Mouse (Mus musculus): Measurements from ENCODE around the gene Ern1.
"Not testable (repeated sequence)": the region's sequence is repeated elsewhere in the genome, so short reads cannot be mapped to it uniquely, and the experiment has no call there.

Ern1 gene

GRCm38 (mm10) chr11:106481651-106482050, 6.0 kb downstream of the Ern1 start:
- DNase-seq (ENCODE audit: low spot score) = no peak

GRCm38 (mm10) chr11:106480530-106480885, 7.1 kb downstream of the Ern1 start:
- no peak for DNase-seq (ENCODE audit: low spot score)

GRCm38 (mm10) chr11:106479619-106480529, 7.8 kb downstream of the Ern1 start:
- DNase-seq (ENCODE audit: low spot score) = no peak

- no peak for DNase-seq (ENCODE audit: low spot score)
Measured at GRCm38 (mm10) chr11:106478745-106479144, 8.9 kb downstream of the Ern1 start.

- DNase-seq (ENCODE audit: low spot score) = no peak
Measured at GRCm38 (mm10) chr11:106477505-106478160, 10.0 kb downstream of the Ern1 start.

GRCm38 (mm10) chr11:106475309-106475708, 12.3 kb downstream of the Ern1 start:
- DNase-seq (ENCODE audit: low spot score) = no peak

GRCm38 (mm10) chr11:106471629-106472028, 16.0 kb downstream of the Ern1 start:
- DNase-seq (ENCODE audit: low spot score) = no peak

- no peak for DNase-seq (ENCODE audit: low spot score)
Measured at GRCm38 (mm10) chr11:106468509-106468908, 19.1 kb downstream of the Ern1 start.

GRCm38 (mm10) chr11:106465932-106466331, 21.7 kb downstream of the Ern1 start:
- no peak for DNase-seq (ENCODE audit: low spot score)

GRCm38 (mm10) chr11:106465545-106465903, 22.1 kb downstream of the Ern1 start:
- DNase-seq (ENCODE audit: low spot score) = no peak

GRCm38 (mm10) chr11:106464681-106465544, 22.7 kb downstream of the Ern1 start:
- no peak for DNase-seq (ENCODE audit: low spot score)

GRCm38 (mm10) chr11:106463845-106464244, 23.8 kb downstream of the Ern1 start:
- DNase-seq (ENCODE audit: low spot score) = no peak

GRCm38 (mm10) chr11:106462309-106462708, 25.3 kb downstream of the Ern1 start:
- no peak for DNase-seq (ENCODE audit: low spot score)

- peak; percentile 77 for DNase-seq (ENCODE audit: low spot score)
Measured at GRCm38 (mm10) chr11:106461145-106461932, 26.3 kb downstream of the Ern1 start.

GRCm38 (mm10) chr11:106460671-106461070, 27.0 kb downstream of the Ern1 start:
- DNase-seq (ENCODE audit: low spot score) = no peak

GRCm38 (mm10) chr11:106458540-106458939, 29.1 kb downstream of the Ern1 start:
- no peak for DNase-seq (ENCODE audit: low spot score)

- DNase-seq (ENCODE audit: low spot score) = no peak
Measured at GRCm38 (mm10) chr11:106443646-106444045, 44.0 kb downstream of the Ern1 start.

- DNase-seq (ENCODE audit: low spot score) = not testable (repeated sequence)
Measured at GRCm38 (mm10) chr11:106442564-106442963, 45.1 kb downstream of the Ern1 start.

GRCm38 (mm10) chr11:106440318-106440717, 47.3 kb downstream of the Ern1 start:
- no peak for DNase-seq (ENCODE audit: low spot score)

- no peak for DNase-seq (ENCODE audit: low spot score)
Measured at GRCm38 (mm10) chr11:106439355-106439754, 48.3 kb downstream of the Ern1 start.

- DNase-seq (ENCODE audit: low spot score) = no peak
Measured at GRCm38 (mm10) chr11:106438524-106439177, 49.0 kb downstream of the Ern1 start.
